Mouse (Mus musculus): Measurements from ENCODE around the gene Wfdc17. TPM values are rescaled to one million over a fixed set of nuclear protein-coding genes. Genes with fewer than 3 reads are reported as not detected.
A peak's percentile ranks its signal among the peaks of the same experiment; 100 is the strongest.

Gene Wfdc17
- total RNA-seq, 2 experiments from 2014 or later, result 2.8 to 10.1 TPM

GRCm38 (mm10) chr11:83739241-83739640 is 35.5 kb downstream of the Wfdc17 start:
- peak; percentile 72 to 76 for DNase-seq (ENCODE audit: low spot score in 2 of 2)

DNA sequence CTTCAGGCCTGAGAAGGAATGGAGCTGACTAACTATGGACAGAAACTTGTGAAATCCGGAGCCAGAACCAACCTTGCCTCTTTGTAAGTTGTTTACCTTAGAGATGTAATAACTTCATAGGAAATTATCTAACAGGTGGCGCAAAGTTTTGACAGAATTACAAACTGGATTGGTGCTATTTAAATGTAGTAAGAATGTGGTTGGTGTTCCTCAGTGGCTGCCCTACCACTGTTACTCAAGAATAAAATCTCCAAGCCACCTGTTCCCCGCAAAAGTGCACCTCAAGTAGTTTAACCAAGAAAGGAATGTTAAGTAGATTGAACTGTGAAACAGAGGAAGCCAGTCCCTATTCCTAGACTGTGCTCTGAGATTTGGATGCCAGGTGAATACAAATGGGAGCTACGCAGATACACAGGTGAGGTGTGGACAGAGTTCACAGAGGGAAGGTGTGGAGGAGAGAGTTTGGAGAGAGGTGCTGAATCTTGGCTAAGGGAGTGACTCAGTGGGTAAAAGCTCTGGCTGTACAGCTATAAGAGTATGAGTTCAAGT is 36.7 kb downstream of the Wfdc17 start:
- no peak for DNase-seq (ENCODE audit: low spot score in 2 of 2)

DNA sequence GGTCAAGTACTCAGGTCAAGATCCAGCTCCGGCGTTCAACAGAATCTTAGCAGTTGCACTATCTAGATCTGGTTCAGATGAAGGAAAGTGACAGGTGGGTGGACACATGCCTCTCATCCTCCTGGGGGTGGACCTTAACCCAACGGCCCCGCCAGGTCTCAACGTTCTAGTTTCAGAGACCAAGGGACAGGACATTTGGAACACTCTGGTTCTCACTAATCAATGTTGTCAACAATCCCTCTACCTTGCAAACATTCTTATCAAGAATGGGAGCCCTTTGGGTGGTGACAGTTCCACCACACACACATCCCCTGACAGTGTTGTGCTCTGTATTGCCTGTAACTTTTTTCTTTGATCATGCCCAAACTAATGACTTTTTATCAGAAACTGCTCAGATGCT is 38.0 kb downstream of the Wfdc17 start:
- DNase-seq (ENCODE audit: low spot score in 2 of 2), result no peak

DNA sequence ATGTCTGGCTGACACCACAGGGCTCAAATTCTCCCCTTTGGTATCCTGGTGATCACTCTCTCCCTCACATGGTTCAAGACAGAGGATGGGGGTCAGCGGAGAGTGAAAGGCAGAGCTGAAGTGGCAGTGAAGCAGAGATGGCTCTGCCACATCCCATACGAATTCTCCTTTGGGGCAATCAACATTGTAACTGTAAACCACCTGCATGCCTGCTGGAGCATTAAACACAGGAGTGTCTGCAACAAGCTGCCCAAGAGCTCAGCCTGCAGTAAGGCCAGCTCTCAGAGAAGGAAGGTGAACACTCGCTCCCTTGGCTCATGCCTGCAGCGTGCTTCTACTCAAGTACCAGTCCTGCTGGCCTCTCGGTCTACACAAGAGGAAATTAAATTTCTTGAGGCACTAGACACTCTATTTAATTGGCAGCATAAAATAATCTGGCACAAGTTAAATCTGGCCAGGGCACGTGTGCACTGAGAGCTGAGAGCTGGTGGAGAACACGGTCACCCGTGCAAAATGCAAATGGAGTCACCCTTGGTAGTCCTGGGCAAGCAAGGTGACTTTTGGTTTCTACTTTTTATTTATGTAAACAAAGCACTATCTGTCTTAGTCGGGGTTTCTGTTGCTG is 39.1 kb downstream of the Wfdc17 start:
- no peak for DNase-seq (ENCODE audit: low spot score in 2 of 2)

- DNase-seq (ENCODE audit: low spot score in 2 of 2), result no peak
Observed at GRCm38 (mm10) chr11:83743525-83743924, 39.7 kb downstream of the Wfdc17 start.

- no peak for DNase-seq (ENCODE audit: low spot score in 2 of 2)
Observed at GRCm38 (mm10) chr11:83746152-83746551, 42.4 kb downstream of the Wfdc17 start.

DNA sequence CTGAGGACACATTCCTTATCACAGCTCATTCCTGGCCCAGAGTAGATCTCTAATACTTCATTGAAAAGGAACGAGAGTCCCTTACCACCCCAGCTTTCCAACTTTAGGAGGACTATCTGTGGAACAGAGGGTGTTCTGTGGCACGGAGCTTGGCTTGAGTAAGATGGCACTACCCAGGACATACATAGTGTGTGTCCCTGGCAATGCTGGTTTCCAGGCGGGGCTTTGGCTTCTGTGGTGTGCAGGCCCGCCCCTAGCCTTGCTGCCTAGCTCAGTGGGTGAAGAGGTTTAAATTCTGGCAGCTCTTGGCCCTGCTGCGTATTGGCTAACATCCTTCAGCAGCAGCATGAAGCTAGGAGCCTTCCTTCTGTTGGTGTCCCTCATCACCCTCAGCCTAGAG is 42.9 kb downstream of the Wfdc17 start, which contains the start of gene Wfdc21:
Gene Wfdc21, plus strand, starts transcription at position 260 of the 400 bp plus-strand sequence.
- DNase-seq (ENCODE audit: low spot score in 2 of 2), result no peak

GRCm38 (mm10) chr11:83747376-83748265 is 43.8 kb downstream of the Wfdc17 start:
- DNase-seq (ENCODE audit: low spot score in 2 of 2), result no peak

GRCm38 (mm10) chr11:83753581-83754181 is 49.9 kb downstream of the Wfdc17 start, which contains the start of gene Heatr6:
Gene Heatr6 (plus strand): TSS chr11:83753696.
- peak; percentile 86 to 87 for DNase-seq (ENCODE audit: low spot score in 2 of 2)

DNA sequence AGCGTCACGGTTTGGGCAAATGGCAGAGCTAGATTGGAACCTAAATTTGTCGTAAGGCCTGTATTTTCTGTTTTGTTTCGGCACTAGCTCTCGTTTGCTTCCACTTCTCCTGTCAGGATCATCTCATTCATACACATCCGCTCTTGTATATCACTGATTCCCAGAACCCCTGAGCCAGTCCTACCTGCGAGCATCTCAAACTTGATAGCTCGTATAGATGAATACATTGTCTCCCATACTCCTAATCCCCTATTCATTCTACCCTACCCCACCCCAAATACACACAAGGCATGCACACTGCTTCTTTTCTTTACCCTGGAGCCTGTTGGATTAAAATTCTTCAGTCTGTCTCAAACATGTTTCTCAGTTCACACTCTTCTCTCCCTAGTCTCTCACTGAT is 50.4 kb downstream of the Wfdc17 start:
- no peak for DNase-seq (ENCODE audit: low spot score in 2 of 2)

Other genes with a start within 250 kb of the Wfdc17 start
- gene Mmp28, start 240.9 kb upstream of the Wfdc17 start, total RNA-seq (2021), result 10 to 100 TPM; 10.7 to 11.5 TPM
- 10 to 100 TPM; 58.8 to 72.0 TPM for gene Taf15, start 230.9 kb upstream of the Wfdc17 start, total RNA-seq (2021)
- under 1 TPM in 1 of 2 experiments, not detected in 1; 0.16 TPM for gene Heatr9, start 181.8 kb upstream of the Wfdc17 start, total RNA-seq (2021)
- gene Ccl5, start 173.5 kb upstream of the Wfdc17 start, total RNA-seq (2021), result 10 to 100 TPM in 1 of 2 experiments, 1 to 10 TPM in 1; 2.4 to 11.5 TPM
- 10 to 100 TPM in 1 of 2 experiments, 1 to 10 TPM in 1; 7.9 to 17.1 TPM for gene Ccl9, start 125.4 kb upstream of the Wfdc17 start, total RNA-seq (2021)
- gene Ccl6, start 110.9 kb upstream of the Wfdc17 start, total RNA-seq (2021), result 10 to 100 TPM; 16.6 to 36.3 TPM
- not detected for gene Rpl9-ps1, start 58.4 kb upstream of the Wfdc17 start, total RNA-seq (2021)
- gene Ccl3, start 54.6 kb upstream of the Wfdc17 start, total RNA-seq (2021), result under 1 TPM in 1 of 2 experiments, not detected in 1; 0.56 TPM
- not detected for gene Ccl4, start 41.4 kb upstream of the Wfdc17 start, total RNA-seq (2021)
- gene Wfdc18, start 5.0 kb downstream of the Wfdc17 start, total RNA-seq (2021), result not detected
- under 1 TPM in 1 of 2 experiments, not detected in 1; 0.83 TPM for gene Wfdc21, start 42.9 kb downstream of the Wfdc17 start, total RNA-seq (2021)
- gene Heatr6, start 49.7 kb downstream of the Wfdc17 start, total RNA-seq (2021), result 10 to 100 TPM; 12.3 to 14.0 TPM
- gene Hnf1b, start 146.1 kb downstream of the Wfdc17 start, total RNA-seq (2021), result under 1 TPM in 1 of 2 experiments, not detected in 1; 0.17 TPM
- gene Ddx52, start 238.1 kb downstream of the Wfdc17 start, total RNA-seq (2021), result 10 to 100 TPM; 19.8 TPM

Measured in adrenal gland, adult 18-20 months (tissue).